Mouse (Mus musculus): ENCODE measurements at regions not wholly inside any gene's neighbourhood (a gene's known extent, or its start where the extent isn't known, plus 50 kb on each side); places are given as distances from the start of the nearest gene placed in this dataset.

DNA sequence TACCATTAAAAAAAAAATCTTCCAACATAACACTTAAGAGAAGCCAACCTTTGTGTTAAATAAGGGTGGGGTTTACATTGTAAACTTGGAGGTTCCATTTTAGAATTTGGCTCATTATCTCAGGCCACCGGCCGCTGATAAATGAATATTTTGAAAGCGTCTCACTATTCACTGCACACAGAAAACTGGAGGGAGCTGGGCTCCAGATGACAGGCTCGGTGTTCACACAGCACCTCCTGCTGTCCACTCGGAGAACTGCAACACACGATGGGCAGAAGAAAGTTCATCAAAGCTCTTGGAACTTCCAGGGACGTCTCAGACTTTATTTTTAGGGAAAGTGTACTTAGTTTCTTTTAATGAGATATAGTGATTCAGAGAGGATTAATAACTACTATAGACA is 78.6 kb upstream of the Dnajc24 start:
- no peaks in the 10 kb centered on the region for H3K27me3 ChIP-seq (replicated peaks)
- 5% methylated on average over 7 of the region's 7 CpGs for WGBS
- H3K9me3 ChIP-seq, result no peaks in the 10 kb centered on the region
- no peak overlapping the region for H3K4me2 ChIP-seq
- ATAC-seq (ENCODE audit: insufficient read depth, low FRiP score, low read depth), result no peak
- H3K4me1 ChIP-seq, result no peaks in the 10 kb centered on the region
- no peak overlapping the region for H3K4me3 ChIP-seq (replicated peaks)
- H3K27ac ChIP-seq, result no peak overlapping the region
- no peak overlapping the region for H3K9ac ChIP-seq
- no peaks in the 10 kb centered on the region for H3K36me3 ChIP-seq

DNA sequence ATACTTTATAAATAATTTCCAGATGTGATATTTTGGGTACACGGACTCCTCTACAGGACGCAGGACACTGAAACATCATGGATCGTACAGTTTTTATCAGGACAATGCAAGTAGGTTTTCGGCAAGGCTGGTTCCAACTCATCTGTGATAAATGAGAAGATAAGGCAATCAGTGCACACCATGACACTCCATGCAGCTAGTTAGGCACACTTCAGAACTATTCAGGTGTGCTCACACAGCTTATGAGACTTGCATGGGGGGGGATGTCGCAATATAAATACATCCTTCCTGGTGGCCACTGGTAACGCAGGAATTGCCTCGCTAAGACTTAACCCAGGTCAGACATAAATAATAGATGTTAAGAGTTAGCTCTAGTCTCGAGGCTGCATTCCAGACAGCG is 77.3 kb upstream of the Dnajc24 start:
- Histone ChIP-seq H3K9me3 (no peaks in the 10 kb centered on the region), H3K36me3 (no peaks in the 10 kb centered on the region), H3K4me3 (replicated peaks) (no peak overlapping the region), H3K4me1 (no peaks in the 10 kb centered on the region), H3K27ac (no peak overlapping the region), H3K9ac (no peak overlapping the region), H3K4me2 (no peak overlapping the region), H3K27me3 (replicated peaks) (no peaks in the 10 kb centered on the region)
- no peak for ATAC-seq (ENCODE audit: insufficient read depth, low FRiP score, low read depth)
- WGBS, result 53% methylated on average over 9 of the region's 9 CpGs

DNA sequence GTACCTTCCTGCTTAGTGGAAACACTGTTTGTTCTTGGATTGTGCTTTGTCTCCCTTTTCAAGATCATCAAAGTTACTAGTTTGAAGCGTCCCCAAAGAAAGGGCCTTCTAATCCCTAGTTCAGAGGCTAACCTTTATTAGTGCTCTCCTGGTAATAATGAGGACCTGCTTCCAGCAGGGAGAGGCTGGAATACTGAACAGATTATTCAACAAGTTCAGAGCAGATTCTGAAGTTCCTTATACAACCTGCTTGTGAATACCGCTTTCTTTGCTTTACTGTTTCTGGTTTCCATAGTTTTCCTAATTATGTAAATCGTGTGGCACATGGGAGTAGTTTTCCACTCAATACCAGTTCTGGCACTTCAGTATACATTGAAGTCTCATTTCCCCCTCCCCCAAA is 75.2 kb upstream of the Dnajc24 start:
- H3K27ac ChIP-seq, result no peak overlapping the region
- H3K36me3 ChIP-seq, result no peaks in the 10 kb centered on the region
- no peaks in the 10 kb centered on the region for H3K9me3 ChIP-seq
- H3K4me3 ChIP-seq (replicated peaks), result no peak overlapping the region
- no peaks in the 10 kb centered on the region for H3K27me3 ChIP-seq (replicated peaks)
- H3K4me2 ChIP-seq, result no peak overlapping the region
- no peak for ATAC-seq (ENCODE audit: insufficient read depth, low FRiP score, low read depth)
- H3K9ac ChIP-seq, result no peak overlapping the region
- WGBS, result 78% methylated on average over 3 of the region's 3 CpGs
- H3K4me1 ChIP-seq, result no peaks in the 10 kb centered on the region

DNA sequence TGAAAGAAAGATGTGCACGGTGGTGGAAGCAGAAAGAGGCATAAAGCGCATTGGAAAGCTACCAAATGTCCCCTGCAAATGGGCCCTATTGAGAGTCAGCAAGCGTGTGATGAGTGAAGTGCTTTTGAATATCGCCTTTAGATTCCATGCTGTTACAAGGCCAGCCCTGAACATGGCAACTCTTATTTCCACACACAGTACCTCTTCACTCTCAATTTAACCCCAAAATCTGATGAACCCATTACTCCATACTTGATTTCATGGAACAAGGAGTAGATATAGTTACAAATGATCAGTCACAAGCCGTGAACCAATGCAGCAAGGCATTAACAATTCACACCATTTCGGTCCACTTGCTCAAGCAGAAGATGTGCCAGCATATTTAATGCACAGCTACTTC is 71.1 kb upstream of the Dnajc24 start:
- 90% methylated on average over 6 of the region's 6 CpGs for WGBS
- H3K4me3 ChIP-seq (replicated peaks), result no peak overlapping the region
- H3K27ac ChIP-seq, result no peak overlapping the region
- H3K9ac ChIP-seq, result no peak overlapping the region
- H3K4me2 ChIP-seq, result no peak overlapping the region
- H3K27me3 ChIP-seq (replicated peaks), result no peaks in the 10 kb centered on the region
- H3K36me3 ChIP-seq, result no peaks in the 10 kb centered on the region
- no peak for ATAC-seq (ENCODE audit: insufficient read depth, low FRiP score, low read depth)
- H3K4me1 ChIP-seq, result no peaks in the 10 kb centered on the region
- H3K9me3 ChIP-seq, result no peaks in the 10 kb centered on the region

DNA sequence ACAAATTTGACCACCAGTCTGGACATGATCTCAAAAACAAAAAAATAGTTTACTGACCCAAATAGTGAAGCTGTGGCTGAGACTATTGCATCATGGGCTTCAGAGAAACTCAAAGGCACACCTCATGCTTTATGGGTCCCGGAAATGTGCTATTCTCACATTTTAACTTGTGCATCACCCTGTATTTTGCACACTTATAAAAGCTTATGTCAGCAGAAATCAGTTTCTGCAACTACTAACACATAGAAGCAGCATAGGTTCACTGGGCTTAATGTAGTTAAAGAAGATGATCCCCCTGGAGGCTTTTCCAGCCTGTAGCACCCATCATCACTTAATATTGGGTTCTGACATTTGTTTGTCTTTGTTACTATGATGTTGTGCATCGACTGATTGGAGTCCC is 61.0 kb upstream of the Dnajc24 start:
- 79% methylated on average over 2 of the region's 2 CpGs for WGBS
- Histone ChIP-seq H3K4me1 (no peaks in the 10 kb centered on the region), H3K9ac (no peak overlapping the region), H3K27me3 (replicated peaks) (no peaks in the 10 kb centered on the region), H3K9me3 (no peaks in the 10 kb centered on the region), H3K27ac (no peak overlapping the region), H3K4me2 (no peak overlapping the region), H3K36me3 (no peaks in the 10 kb centered on the region), H3K4me3 (replicated peaks) (no peak overlapping the region)
- no peak for ATAC-seq (ENCODE audit: insufficient read depth, low FRiP score, low read depth)
